Mouse (Mus musculus) lung, postnatal 36 days (tissue): ENCODE measurements around the gene Pigx.

Experiments
- DNase-seq: peaks from one replicate; pipeline ENCODE4 v3.0.0; 2022; ENCODE audit warnings: mixed read lengths

Pigx gene

DNA sequence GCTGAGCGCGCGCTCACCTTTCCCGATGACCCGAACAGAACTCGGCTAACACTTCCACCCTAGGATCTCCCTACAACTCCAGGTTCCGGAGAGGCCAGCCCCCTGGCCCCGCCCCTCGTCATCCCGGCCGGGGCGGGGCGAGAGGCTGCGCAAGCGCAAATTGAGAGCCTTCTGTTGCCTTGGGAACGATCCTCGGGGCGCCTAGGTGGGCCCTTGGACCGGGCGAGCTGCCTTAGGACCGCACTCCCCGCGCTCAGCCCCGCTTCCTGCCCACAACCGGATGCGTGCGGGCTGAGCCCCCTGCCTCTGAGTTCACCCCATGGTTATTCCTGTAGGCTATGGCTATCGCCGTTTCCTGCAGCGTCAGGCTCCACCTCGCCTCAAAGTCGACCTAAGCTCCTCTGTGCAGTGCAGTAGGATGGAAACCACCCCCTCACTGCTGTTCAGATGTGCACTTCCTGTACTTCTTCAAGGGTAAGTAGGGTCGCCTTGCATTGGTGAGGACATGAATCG lies at the start of gene Pigx, which contains the start of gene Cep19:
Gene Pigx (minus strand): TSS at position 103 of the 513 bp plus-strand sequence.
Gene Cep19 (plus strand): TSS at position 163 of the 513 bp plus-strand sequence.
- peak; percentile 92 for DNase-seq

- no peak for DNase-seq
These were observed 48.2 kb upstream of the Pigx start for GRCm38 (mm10) chr16:32147589-32148207.

DNA sequence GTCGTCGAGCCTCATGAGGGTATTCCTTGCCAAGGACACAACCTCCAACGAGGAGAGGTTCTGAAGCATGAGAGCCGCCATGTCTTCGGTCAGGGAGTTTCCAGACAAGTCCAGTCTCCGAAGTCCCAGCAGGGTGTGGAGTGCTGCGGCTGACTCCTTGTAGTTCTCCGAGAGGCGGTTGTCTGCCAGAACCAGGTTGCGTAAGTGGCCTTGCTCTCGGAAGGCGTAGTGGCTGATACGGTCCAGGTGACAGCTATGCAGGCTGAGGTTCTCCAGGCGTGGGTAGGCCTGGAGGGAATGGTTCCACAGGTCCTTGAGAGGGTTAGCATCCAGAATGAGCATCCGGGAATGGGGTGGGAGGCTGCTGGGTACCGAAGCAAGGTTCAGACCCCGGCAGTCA lies 45.1 kb upstream of the Pigx start:
- no peak for DNase-seq

- DNase-seq = no peak
These were observed 44.2 kb upstream of the Pigx start for GRCm38 (mm10) chr16:32143766-32144165.

GRCm38 (mm10) chr16:32138954-32139353 lies 39.4 kb upstream of the Pigx start:
- DNase-seq = no peak

DNA sequence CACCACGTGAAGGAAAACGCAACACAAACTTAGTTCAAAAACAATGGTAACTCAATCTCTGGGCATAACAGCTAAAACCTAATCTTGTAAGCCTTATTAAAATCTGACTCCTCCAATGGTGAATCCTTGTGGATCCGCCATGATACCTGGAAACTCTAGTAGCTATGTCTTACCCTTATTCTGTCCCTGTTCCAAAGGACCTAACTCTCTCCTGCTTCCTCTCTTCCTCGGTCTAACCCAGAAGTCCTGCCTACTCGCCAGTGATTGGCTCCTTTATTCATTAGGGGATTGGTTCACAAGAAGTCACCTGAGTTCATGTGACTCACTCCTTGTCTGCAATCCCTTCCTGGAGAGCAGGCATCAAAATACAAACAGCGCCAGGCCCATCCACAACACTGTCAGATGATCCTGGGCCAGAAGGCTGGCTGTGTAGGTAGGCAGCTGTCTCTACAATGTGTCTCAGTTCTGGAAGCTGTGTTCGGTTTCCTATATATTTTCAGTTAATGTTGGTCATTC lies 36.4 kb upstream of the Pigx start:
- no peak for DNase-seq

DNA sequence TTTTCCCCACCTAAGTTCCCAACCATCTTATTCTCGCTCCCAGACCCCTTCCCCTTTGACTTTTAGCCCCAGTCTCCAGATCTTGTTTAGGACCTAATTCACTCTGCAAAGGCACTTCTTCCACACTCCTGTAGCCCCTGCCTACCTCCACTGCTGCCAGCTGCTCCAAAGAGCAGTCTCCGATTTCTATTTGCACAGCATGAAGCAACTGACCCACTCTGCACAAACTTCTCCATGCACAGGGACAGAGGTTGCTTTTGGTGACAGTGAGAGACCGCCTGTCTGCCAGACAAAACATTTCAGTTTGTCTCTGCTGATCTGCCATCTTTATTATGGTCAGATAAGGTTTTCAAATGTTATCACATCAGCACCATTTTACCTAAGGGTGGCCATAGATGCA lies 33.6 kb upstream of the Pigx start:
- no peak for DNase-seq

GRCm38 (mm10) chr16:32130190-32130826 lies 30.8 kb upstream of the Pigx start:
- DNase-seq = peak; percentile 86

DNA sequence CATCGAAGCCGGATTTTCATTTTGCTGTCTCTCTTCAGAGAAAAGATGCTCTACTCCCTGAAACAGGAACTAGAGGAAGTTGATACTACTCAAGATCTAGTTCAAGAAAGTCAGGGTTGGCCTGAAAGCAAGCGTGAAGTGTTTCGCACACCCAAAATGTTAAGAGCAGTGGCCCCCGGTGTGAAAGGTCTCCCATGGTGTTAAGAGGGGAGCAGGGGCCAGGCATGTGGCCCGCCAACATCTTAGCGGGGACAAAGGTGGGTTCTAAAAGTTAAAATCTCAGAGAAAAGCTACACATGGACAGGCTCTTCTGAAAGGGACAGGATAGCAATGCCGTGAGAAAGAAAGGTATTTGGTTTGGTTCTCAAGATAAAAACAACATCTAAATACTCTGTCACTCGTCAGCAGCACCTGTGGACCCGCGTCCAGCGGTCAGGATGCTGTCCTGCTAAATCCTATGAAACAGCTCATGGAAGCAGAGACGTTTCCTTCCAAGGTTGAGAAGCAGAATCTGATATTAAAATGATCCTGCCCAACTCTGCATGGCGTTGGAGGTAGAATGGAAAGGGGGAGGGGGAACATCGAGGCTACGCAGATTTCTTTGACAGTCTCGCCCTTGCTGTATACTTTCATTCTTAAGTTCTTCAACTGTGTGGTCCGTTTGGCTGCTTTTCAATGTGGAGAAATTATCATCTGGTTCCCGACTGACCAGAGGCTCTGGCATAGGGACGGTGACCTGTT lies 30.1 kb upstream of the Pigx start:
- no peak for DNase-seq

- DNase-seq = peak; percentile 60
These were observed 27.5 kb upstream of the Pigx start for GRCm38 (mm10) chr16:32127046-32127445.

- DNase-seq = no peak
These were observed 25.8 kb upstream of the Pigx start for GRCm38 (mm10) chr16:32125364-32125763.

- DNase-seq = peak; percentile 74
These were observed 25.1 kb upstream of the Pigx start for GRCm38 (mm10) chr16:32124444-32125335.

DNA sequence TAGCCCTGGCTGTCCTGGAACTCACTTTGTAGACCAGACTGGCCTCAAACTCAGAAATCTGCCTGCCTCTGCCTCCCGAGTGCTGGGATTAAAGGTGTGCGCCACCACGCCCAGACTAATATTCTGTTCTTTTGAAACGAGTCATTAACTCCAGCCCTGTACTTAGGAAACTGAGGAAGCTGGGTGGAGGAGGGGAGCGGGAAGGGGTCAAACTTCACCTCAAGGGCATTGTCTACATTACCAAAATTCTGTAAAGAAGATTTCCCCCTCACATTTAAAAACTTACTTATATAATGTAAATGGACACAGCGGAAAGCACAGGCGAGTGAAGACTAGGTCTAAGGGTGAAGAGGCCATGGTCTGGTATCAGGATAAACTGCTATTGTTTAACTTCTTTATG lies 24.5 kb upstream of the Pigx start:
- no peak for DNase-seq

- DNase-seq = no peak
These were observed 20.9 kb upstream of the Pigx start for GRCm38 (mm10) chr16:32120454-32120853.

DNA sequence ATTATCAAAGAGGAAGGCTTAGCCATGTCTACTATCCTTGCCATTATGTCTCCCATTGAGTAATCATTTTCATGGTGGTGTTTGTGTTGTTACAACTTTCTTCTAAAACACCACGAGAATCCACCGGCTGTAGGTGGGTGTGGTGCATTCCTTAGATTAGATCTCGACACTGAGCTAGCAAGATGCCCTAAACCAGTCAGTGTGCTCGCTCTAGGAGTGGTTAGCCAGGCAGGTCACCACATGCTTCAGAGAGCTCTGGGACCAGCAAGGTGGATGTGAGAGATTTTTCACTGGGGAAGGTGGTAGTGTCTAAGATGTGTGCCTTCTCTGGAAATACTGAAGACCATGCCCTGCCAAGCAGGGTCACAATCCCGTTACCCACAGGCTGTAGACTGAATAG lies 16.6 kb upstream of the Pigx start:
- no peak for DNase-seq

- no peak for DNase-seq
These were observed 16.2 kb upstream of the Pigx start for GRCm38 (mm10) chr16:32115781-32116180.

DNA sequence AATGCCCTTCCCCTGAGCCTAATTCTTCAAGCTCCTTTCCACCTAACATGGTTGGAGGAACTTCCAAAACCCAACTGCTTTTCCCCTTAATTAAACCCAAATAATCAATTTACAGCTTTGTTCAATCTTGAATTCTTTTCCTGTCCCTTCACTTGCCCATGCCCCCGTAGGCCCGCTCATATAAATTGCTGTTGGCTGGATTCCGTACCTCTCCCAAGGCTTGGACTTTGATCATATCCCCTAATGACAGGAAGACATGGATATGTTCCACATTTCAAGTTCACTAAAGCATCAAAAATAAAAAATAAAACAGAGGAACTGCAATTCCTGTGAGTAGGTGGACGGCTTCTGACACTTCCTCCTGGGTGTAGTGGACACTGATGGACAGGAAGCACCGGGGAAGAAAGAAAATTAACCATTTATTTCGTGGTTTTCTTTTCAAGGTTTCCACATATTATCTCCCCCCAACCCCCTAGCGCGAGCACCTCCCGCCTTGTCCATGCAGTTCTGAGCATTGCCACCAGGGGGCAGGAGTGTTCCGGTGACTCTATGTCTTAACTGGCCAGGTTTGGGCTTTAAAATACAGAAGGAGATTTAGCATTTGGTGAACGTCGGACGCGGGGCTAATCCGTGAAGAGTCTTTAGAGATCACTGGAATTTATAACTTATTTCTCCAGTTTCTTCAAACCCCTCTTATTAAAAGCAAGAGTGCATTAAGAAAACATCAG lies 15.6 kb upstream of the Pigx start:
- peak; percentile 91 for DNase-seq

DNA sequence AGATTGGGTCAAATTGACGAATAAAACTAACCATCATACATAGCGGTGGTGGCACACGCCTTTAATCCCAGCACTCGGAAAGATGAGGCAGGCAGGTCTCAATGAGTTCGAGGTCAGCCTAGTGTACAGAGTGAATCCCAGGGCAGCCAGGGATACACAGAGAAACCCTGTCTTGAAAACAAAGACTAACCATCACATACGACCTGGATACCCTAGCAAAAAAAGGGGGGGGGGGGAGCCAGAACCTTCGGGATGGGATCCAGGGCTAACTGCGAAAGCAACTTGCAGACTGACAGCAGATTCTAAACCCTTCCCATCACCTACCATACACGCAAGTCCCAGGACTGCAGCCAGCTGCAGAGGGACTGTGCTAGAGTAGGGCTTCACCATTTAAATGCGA lies 14.9 kb upstream of the Pigx start:
- no peak for DNase-seq

DNA sequence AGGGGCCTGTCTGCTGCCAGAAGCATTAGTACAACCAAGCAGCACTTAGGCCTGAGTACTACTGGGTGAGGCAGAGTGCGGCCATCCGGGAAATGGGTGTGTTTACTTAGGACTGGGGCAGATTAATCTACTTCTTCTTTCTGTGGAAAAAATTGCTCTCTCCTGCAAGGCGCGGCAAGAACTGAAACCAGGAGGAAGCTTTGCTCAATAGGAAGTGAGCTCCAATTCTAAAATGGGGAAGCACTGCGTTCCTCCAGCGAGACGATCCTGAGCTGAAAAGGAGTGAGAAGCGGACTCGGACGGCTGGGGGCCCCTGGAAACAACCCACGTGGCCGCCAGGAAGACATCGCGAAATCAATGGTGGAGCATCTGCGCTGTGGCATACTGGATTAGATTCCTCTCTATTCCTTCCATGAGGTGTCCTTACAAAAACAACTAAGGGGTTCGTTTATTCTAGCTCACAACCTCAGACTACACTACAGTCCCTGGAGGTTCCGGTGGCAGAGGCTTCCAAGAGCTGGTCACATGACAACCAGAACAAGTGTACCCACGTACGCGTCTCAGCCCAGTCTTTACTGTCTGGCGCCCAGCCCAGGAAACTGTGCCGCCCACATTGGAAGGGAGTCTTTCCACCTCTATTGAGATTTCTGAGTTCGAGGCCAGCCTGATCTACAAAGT lies 14.1 kb upstream of the Pigx start:
- DNase-seq = peak; percentile 91

- peak; percentile 42 for DNase-seq
These were observed 11.6 kb upstream of the Pigx start for GRCm38 (mm10) chr16:32110951-32111699.
